Mouse (Mus musculus) neural tube, embryonic 14.5 days (tissue): ENCODE measurements at regions not wholly inside any gene's neighbourhood (a gene's known extent, or its start where the extent isn't known, plus 50 kb on each side); places are given as distances from the start of the nearest gene placed in this dataset.

Experiments used
- ATAC-seq: fragments of 200-750 bp; cut with Nextera tagmentation; 2 replicates; pipeline ENCODE4 v1.8.0; 2017; ENCODE audit warnings: low read depth, mild to moderate bottlenecking, moderate TSS enrichment, moderate library complexity
- H3K27ac ChIP-seq: fragments of 300-500 bp; sonication (generic); 2 replicates; pipeline ENCODE4 v1.5.1; 2014; ENCODE audit warnings: low read depth, mild to moderate bottlenecking, control low read depth, low read length, moderate library complexity, mixed read lengths
- H3K27me3 ChIP-seq: fragments of 300-500 bp; sonication (generic); 2 replicates; pipeline ENCODE4 v1.6.1; 2014; ENCODE audit warnings: low read length; ENCODE audit not compliant: control insufficient read depth, insufficient read depth
- H3K36me3 ChIP-seq: fragments of 300-500 bp; sonication (generic); 2 replicates; pipeline ENCODE4 v1.6.1; 2014; ENCODE audit warnings: low read length, mixed read lengths; ENCODE audit not compliant: control insufficient read depth, insufficient read depth
- H3K4me1 ChIP-seq: fragments of 300-500 bp; sonication (generic); 2 replicates; pipeline ENCODE4 v1.6.1; 2014; ENCODE audit warnings: low read length; ENCODE audit not compliant: control insufficient read depth, insufficient read depth
- H3K4me2 ChIP-seq: fragments of 300-500 bp; sonication (generic); 2 replicates; pipeline ENCODE4 v1.6.1; 2014; ENCODE audit warnings: mild to moderate bottlenecking, low read depth, low read length, control low read depth
- H3K4me3 ChIP-seq: fragments of 300-500 bp; sonication (generic); 2 replicates; pipeline ENCODE4 v1.5.1; 2014; ENCODE audit warnings: low read depth, low read length, control low read depth, mixed read lengths
- H3K9ac ChIP-seq: fragments of 300-500 bp; sonication (generic); replicated peaks from 2 replicates; pipeline ENCODE4 v1.6.1; 2014; ENCODE audit warnings: low read depth, mild to moderate bottlenecking, control low read depth, low read length, mixed read lengths
- H3K9me3 ChIP-seq: fragments of 300-500 bp; sonication (generic); 2 replicates; pipeline ENCODE4 v1.6.1; 2016; ENCODE audit warnings: low read length; ENCODE audit not compliant: control insufficient read depth
- WGBS: fragments of 180-500 bp; shearing (Covaris S2); extraction: QIAGEN DNeasy Blood & Tissue Kit; methylation state at CpG from one replicate; pipeline ENCODE4 v1.1.7; 2014; 5-methylcytosine and 5-hydroxymethylcytosine counted together

DNA sequence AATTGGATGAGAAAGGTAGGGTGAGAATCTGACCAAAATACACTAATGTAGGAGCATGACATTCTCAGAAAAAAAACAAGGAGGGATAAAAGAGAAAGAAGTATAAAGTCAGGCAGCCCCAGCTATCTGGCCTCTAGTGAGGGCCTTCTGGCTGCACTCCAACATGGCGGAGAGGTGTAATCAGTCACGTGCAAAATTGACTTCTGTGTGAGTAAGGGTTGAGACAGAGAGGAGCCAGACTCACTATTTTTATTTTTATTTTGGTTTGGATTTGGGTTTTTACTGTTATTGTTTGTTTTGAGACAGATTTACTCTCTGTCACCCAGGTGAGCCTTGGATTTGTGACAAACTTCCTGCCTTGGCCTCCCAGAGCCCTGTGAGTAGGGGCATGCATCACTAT lies 174.0 kb upstream of the Tars start:
- Histone ChIP-seq H3K9ac (no peak overlapping the region), H3K36me3 (no peaks in the 10 kb centered on the region), H3K27ac (no peak overlapping the region), H3K27me3 (no peaks in the 10 kb centered on the region), H3K4me3 (no peak overlapping the region), H3K4me1 (no peaks in the 10 kb centered on the region), H3K4me2 (no peak overlapping the region), H3K9me3 (no peaks in the 10 kb centered on the region)
- ATAC-seq: no peak
- WGBS: 86% methylated on average over 2 of the region's 2 CpGs

DNA sequence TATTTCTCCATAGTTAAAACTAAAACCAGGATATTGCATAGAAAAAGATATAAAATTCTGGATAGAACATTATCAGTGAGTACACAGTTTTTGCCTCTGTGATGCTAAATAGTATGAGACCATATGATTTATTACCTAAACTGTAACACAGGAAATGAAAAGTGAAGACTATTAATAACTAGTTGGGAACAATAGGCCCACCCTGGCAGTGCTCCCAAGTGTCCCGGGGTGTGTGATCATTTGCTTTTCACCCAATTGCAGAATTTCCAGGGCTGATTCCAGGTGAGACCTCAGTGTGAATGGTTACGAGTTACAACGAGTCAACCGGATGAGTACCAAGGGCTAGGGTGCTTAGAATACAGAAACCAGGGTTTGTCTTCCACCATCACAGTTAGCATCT lies 172.6 kb upstream of the Tars start:
- Histone ChIP-seq H3K9ac (no peak overlapping the region), H3K27ac (no peak overlapping the region), H3K4me2 (no peak overlapping the region), H3K36me3 (no peaks in the 10 kb centered on the region), H3K27me3 (no peaks in the 10 kb centered on the region), H3K9me3 (no peaks in the 10 kb centered on the region), H3K4me3 (no peak overlapping the region), H3K4me1 (no peaks in the 10 kb centered on the region)
- WGBS: 82% methylated on average over 4 of the region's 4 CpGs
- ATAC-seq: no peak

DNA sequence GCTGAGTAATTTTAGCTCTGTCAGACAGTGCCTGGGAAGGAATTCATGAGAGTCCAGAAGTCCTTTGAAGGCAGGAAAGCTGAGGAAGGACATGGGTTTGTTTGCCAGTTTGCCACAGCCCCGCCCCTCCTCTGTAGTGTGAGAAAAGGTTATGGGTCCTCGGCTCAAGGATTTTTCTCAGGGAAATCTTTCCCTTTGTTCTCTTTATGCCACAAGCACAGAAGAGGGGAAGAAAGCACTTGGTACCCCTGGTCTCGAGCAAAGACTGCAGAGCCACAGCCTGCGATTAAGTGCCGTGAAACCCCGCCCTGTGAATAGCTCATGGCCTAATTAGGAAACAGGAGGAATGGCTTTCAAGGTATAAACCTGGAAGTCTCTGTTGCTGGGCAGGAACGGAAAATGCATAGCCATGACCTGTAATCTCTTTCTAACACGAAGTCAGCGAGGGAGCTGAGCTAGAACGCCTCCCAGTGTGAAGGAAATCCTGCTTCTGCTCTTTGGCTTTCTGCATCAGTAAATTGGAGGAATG lies 166.1 kb upstream of the Tars start:
- Histone ChIP-seq H3K9me3 (no peaks in the 10 kb centered on the region), H3K4me3 (no peak overlapping the region), H3K27me3 (no peaks in the 10 kb centered on the region), H3K27ac (no peak overlapping the region), H3K9ac (no peak overlapping the region), H3K36me3 (no peaks in the 10 kb centered on the region), H3K4me1 (no peaks in the 10 kb centered on the region; the same call in 1 of the 2 replicates), H3K4me2 (peak overlapping the region; percentile 24; the same call in 1 of the 2 replicates)
- ATAC-seq: peak; percentile 76; the same call in 1 of the 2 replicates
- WGBS: 22% methylated on average over 10 of the region's 10 CpGs

DNA sequence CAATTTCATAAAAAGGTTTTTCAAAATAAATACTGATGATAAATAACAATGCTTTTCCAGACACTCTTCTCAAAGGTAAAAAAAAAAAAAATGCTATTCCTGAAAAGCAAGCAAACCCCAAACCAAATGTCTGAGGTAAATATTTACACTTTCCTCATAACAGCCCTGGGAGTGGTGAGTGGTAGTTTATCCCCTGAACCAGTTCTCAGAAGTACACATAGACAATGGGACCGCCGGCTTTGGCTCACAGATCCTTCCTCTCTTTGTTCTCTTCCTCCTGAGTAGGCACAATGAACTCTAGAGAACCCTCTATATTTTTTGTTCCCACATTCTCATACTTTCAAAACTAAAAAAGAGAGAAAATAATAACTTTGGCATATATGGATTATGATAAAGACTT lies 153.1 kb upstream of the Tars start:
- Histone ChIP-seq H3K27ac (no peak overlapping the region), H3K4me3 (no peak overlapping the region), H3K27me3 (no peaks in the 10 kb centered on the region), H3K9ac (no peak overlapping the region), H3K4me1 (no peaks in the 10 kb centered on the region), H3K9me3 (no peaks in the 10 kb centered on the region), H3K36me3 (no peaks in the 10 kb centered on the region), H3K4me2 (no peak overlapping the region)
- 66% methylated on average over 2 of the region's 2 CpGs for WGBS
- no peak for ATAC-seq

- no peaks in the 10 kb centered on the region for H3K9me3 ChIP-seq
- no peaks in the 10 kb centered on the region for H3K4me1 ChIP-seq
- H3K9ac ChIP-seq: no peak overlapping the region
- WGBS: 94% methylated on average over 1 of the region's 1 CpGs
- H3K4me3 ChIP-seq: no peak overlapping the region
- H3K4me2 ChIP-seq: no peak overlapping the region
- H3K36me3 ChIP-seq: no peaks in the 10 kb centered on the region
- no peak for ATAC-seq
- H3K27ac ChIP-seq: no peak overlapping the region
- H3K27me3 ChIP-seq: no peaks in the 10 kb centered on the region
These were observed 152.6 kb upstream of the Tars start for GRCm38 (mm10) chr15:11552110-11552509.

GRCm38 (mm10) chr15:11539485-11539884 lies 140.0 kb upstream of the Tars start:
- Histone ChIP-seq H3K27me3 (no peaks in the 10 kb centered on the region), H3K9ac (no peak overlapping the region), H3K36me3 (no peaks in the 10 kb centered on the region), H3K9me3 (no peaks in the 10 kb centered on the region), H3K27ac (no peak overlapping the region), H3K4me1 (0 out of 2 replicates have a peak, but pooled peaks cover 4% of the 10 kb centered on the region), H3K4me2 (no peak overlapping the region), H3K4me3 (no peak overlapping the region)
- WGBS: 49% methylated on average over 3 of the region's 3 CpGs
- ATAC-seq: peak; percentile 51; the same call in 1 of the 2 replicates

- Histone ChIP-seq H3K27me3 (no peaks in the 10 kb centered on the region), H3K4me2 (no peak overlapping the region), H3K9ac (no peak overlapping the region), H3K9me3 (no peaks in the 10 kb centered on the region), H3K27ac (no peak overlapping the region), H3K4me3 (no peak overlapping the region), H3K4me1 (0 out of 2 replicates have a peak, but pooled peaks cover 4% of the 10 kb centered on the region), H3K36me3 (no peaks in the 10 kb centered on the region)
- WGBS: 72% methylated on average over 7 of the region's 7 CpGs
- no peak for ATAC-seq
These were observed 136.7 kb upstream of the Tars start for GRCm38 (mm10) chr15:11536076-11536620.

- no peak for ATAC-seq
- Histone ChIP-seq H3K27ac (no peak overlapping the region), H3K36me3 (no peaks in the 10 kb centered on the region), H3K9ac (no peak overlapping the region), H3K4me1 (no peaks in the 10 kb centered on the region), H3K4me3 (no peak overlapping the region), H3K4me2 (no peak overlapping the region), H3K9me3 (no peaks in the 10 kb centered on the region), H3K27me3 (no peaks in the 10 kb centered on the region)
- WGBS: 86% methylated on average over 12 of the region's 12 CpGs
These were observed 135.2 kb upstream of the Tars start for GRCm38 (mm10) chr15:11534404-11535251.

DNA sequence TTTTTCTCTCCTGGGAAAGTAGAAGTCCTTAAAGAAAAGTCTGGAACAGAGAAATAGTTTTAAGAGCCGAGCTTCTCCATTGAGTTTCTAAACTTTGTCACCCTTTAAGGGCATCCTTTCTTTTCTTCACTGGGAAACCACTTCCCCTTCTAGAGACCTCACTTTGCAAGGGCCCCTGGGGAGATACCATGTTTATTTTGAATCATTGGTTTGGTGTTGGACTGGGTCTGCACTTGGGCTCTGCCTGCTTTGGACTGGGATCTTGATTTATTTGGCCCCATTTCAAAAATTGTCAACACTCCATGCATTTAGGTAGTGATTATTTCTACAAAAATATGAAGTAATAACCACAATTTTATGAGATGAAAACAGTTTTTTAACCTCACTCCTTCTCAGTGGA lies 134.2 kb upstream of the Tars start:
- 61% methylated on average over 1 of the region's 1 CpGs for WGBS

More for the DNA sequence above, 134.2 kb upstream of the Tars start:
- no peaks in the 10 kb centered on the region for H3K4me1 ChIP-seq
- ATAC-seq: no peak
- no peak overlapping the region for H3K4me3 ChIP-seq
- no peak overlapping the region for H3K9ac ChIP-seq
- no peaks in the 10 kb centered on the region; the same call in 1 of the 2 replicates for H3K27me3 ChIP-seq
- no peaks in the 10 kb centered on the region for H3K9me3 ChIP-seq
- H3K27ac ChIP-seq: no peak overlapping the region
- H3K4me2 ChIP-seq: no peak overlapping the region
- H3K36me3 ChIP-seq: no peaks in the 10 kb centered on the region
